ENCODE assay signal across 16 mouse cellular contexts in genomic region chr15:6565873-6566272, GRCm38 (mm10). TPM values are rescaled to one million over a fixed set of nuclear protein-coding genes. Genes with fewer than 3 reads are reported as not detected.
A peak's percentile ranks its signal among the peaks of the same experiment; 100 is the strongest.
DNase-seq lines count a peak whose midpoint lies in the region; ATAC-seq and TF ChIP-seq lines count a peak whose summit lies in the region.
"Had no signal": no experiment of that assay in that cellular context is flagged by ENCODE, and none has a peak within 500 bp of the region (broad histone marks: within the 10 kb centered on the region; RNA-seq: fewer than 3 reads in every experiment).

No protein-coding gene starts in this region.

- H3K27me3 ChIP-seq in kidney, adult 2 months (replicated peaks; ENCODE audit: control insufficient read depth, insufficient read depth, low read length), result no peaks in the 10 kb centered on the region
- H3K27me3 ChIP-seq: embryonic facial prominence, embryonic 12.5 days; forebrain, embryonic 12.5 days; limb, embryonic 12.5 days; midbrain, embryonic 13.5 days; neural tube, embryonic 12.5 days had no signal

- TF ChIP-seq POLR2A in kidney, adult 2 months (IDR thresholded peaks at IDR 0.05; ENCODE audit: low read depth, low read length), result no peak

- H3K27ac ChIP-seq in kidney, adult 2 months (ENCODE audit: insufficient read depth, low read depth, low read length), result no peak overlapping the region
- H3K27ac ChIP-seq: forebrain, embryonic 12.5 days; midbrain, embryonic 13.5 days; neural tube, embryonic 12.5 days had no signal

- no peaks in the 10 kb centered on the region for H3K36me3 ChIP-seq in kidney, adult 2 months (ENCODE audit: control insufficient read depth, insufficient read depth, low read length)
- H3K36me3 ChIP-seq: embryonic facial prominence, embryonic 12.5 days; forebrain, embryonic 12.5 days; limb, embryonic 12.5 days; midbrain, embryonic 13.5 days; neural tube, embryonic 12.5 days had no signal

- peaks cover 6% of the 10 kb centered on the region; the same call in 1 of the 2 replicates for H3K4me1 ChIP-seq in kidney, adult 2 months (ENCODE audit: control insufficient read depth, insufficient read depth, low read length)
- H3K4me1 ChIP-seq: neural tube, embryonic 12.5 days had no signal

- no peak overlapping the region for H3K4me3 ChIP-seq in kidney, adult 2 months (ENCODE audit: insufficient read depth, low read depth, low read length)
- H3K4me3 ChIP-seq: forebrain, embryonic 12.5 days; limb, embryonic 12.5 days; midbrain, embryonic 13.5 days; neural tube, embryonic 12.5 days had no signal

- no peak for ATAC-seq in megakaryocyte progenitor cell, adult 5-6 weeks (replicated peaks; ENCODE audit: poor library complexity)

- 98% methylated on average over 4 of the region's 4 CpGs for WGBS in kidney, adult 2 months

- TF ChIP-seq CTCF in kidney, adult 2 months (conservative IDR thresholded peaks at IDR 0.05; ENCODE audit: insufficient read depth, insufficient read length, low read depth, low read length), result 0 out of 2 replicates have a peak, but pooled peaks have one; percentile 10

- no peak for DNase-seq in kidney, adult 2 months
- no peak for DNase-seq in kidney, postnatal 25 days
- DNase-seq in thymus, postnatal 4 days, result peak; percentile 63
- no peak for DNase-seq in thymus, postnatal 10 days (ENCODE audit: low spot score in 2 of 2)
- peak; percentile 37 for DNase-seq in induced T-regulatory cell, adult 2 months (ENCODE audit: low read depth)
- peak; percentile 21 for DNase-seq in testis, postnatal 14 days (ENCODE audit: low spot score)
- DNase-seq in ovary, postnatal 10 days (ENCODE audit: low spot score), result no peak
- DNase-seq: adrenal gland, postnatal 36 days; heart, postnatal 14 days; thymus, adult 18-20 months had no signal

RNA-seq across cellular contexts. Expression of gene Fyb, which starts 43.2 kb away (rescaled TPM):
- 3.0 and 84.9 TPM in 2 replicates for polyA plus RNA-seq in kidney, adult 2 months (2012; rRNA removed)
- total RNA-seq in megakaryocyte progenitor cell, adult 5-6 weeks (2015), result 30.8 and 42.1 TPM in 2 replicates
- total RNA-seq in megakaryocyte progenitor cell, adult 5-6 weeks (2017), result 7.2 and 15.9 TPM in 2 replicates

Comparison
In these comparisons a context has a peak if more than half of its experiments do, and no peak if none do; other contexts are left out.
1. DNase-seq: peak in thymus, postnatal 4 days (single experiment), induced T-regulatory cell, adult 2 months (single experiment) and testis, postnatal 14 days (single experiment); none in kidney, adult 2 months (single experiment), kidney, postnatal 25 days (0 of 2), thymus, postnatal 10 days (0 of 2) and ovary, postnatal 10 days (single experiment).